Mouse (Mus musculus): ENCODE data around the gene A730071L15Rik.

The A730071L15Rik gene

GRCm38 (mm10) chr11:6199410-6200086 is at the start of gene A730071L15Rik:
Gene A730071L15Rik, plus strand, starts transcription at chr11:6200029.
- H3K27me3 ChIP-seq (ENCODE audit: control insufficient read depth, insufficient read depth, low read length, poor library complexity, severe bottlenecking), result no peaks in the 10 kb centered on the region
- H3K36me3 ChIP-seq (ENCODE audit: control insufficient read depth, insufficient read depth, low read length, poor library complexity, severe bottlenecking), result no peaks in the 10 kb centered on the region
- no peak for DNase-seq (ENCODE audit: low read depth, low spot score)

- DNase-seq (ENCODE audit: low read depth, low spot score), result peak; percentile 25
- Histone ChIP-seq H3K36me3 (ENCODE audit: control insufficient read depth, insufficient read depth, low read length, poor library complexity, severe bottlenecking) (no peaks in the 10 kb centered on the region), H3K27me3 (ENCODE audit: control insufficient read depth, insufficient read depth, low read length, poor library complexity, severe bottlenecking) (no peaks in the 10 kb centered on the region)
Measured at GRCm38 (mm10) chr11:6152864-6153263, 47.0 kb upstream of the A730071L15Rik start.

- DNase-seq (ENCODE audit: low read depth, low spot score), result no peak
- Histone ChIP-seq H3K27me3 (ENCODE audit: control insufficient read depth, insufficient read depth, low read length, poor library complexity, severe bottlenecking) (no peaks in the 10 kb centered on the region), H3K36me3 (ENCODE audit: control insufficient read depth, insufficient read depth, low read length, poor library complexity, severe bottlenecking) (no peaks in the 10 kb centered on the region)
Measured at GRCm38 (mm10) chr11:6154211-6154701, 45.6 kb upstream of the A730071L15Rik start.

GRCm38 (mm10) chr11:6156651-6157050 is 43.2 kb upstream of the A730071L15Rik start:
- DNase-seq (ENCODE audit: low read depth, low spot score), result no peak

GRCm38 (mm10) chr11:6157119-6157518 is 42.7 kb upstream of the A730071L15Rik start:
- DNase-seq (ENCODE audit: low read depth, low spot score), result no peak
- no peaks in the 10 kb centered on the region for H3K36me3 ChIP-seq (ENCODE audit: control insufficient read depth, insufficient read depth, low read length, poor library complexity, severe bottlenecking)
- no peaks in the 10 kb centered on the region for H3K27me3 ChIP-seq (ENCODE audit: control insufficient read depth, insufficient read depth, low read length, poor library complexity, severe bottlenecking)

More at GRCm38 (mm10) chr11:6156651-6157050, 43.2 kb upstream of the A730071L15Rik start:
- Histone ChIP-seq H3K36me3 (ENCODE audit: control insufficient read depth, insufficient read depth, low read length, poor library complexity, severe bottlenecking) (no peaks in the 10 kb centered on the region), H3K27me3 (ENCODE audit: control insufficient read depth, insufficient read depth, low read length, poor library complexity, severe bottlenecking) (no peaks in the 10 kb centered on the region)

GRCm38 (mm10) chr11:6158515-6158914 is 41.3 kb upstream of the A730071L15Rik start:
- DNase-seq (ENCODE audit: low read depth, low spot score), result no peak
- Histone ChIP-seq H3K27me3 (ENCODE audit: control insufficient read depth, insufficient read depth, low read length, poor library complexity, severe bottlenecking) (no peaks in the 10 kb centered on the region), H3K36me3 (ENCODE audit: control insufficient read depth, insufficient read depth, low read length, poor library complexity, severe bottlenecking) (no peaks in the 10 kb centered on the region)

- Histone ChIP-seq H3K36me3 (ENCODE audit: control insufficient read depth, insufficient read depth, low read length, poor library complexity, severe bottlenecking) (no peaks in the 10 kb centered on the region), H3K27me3 (ENCODE audit: control insufficient read depth, insufficient read depth, low read length, poor library complexity, severe bottlenecking) (no peaks in the 10 kb centered on the region)
- no peak for DNase-seq (ENCODE audit: low read depth, low spot score)
Measured at GRCm38 (mm10) chr11:6159704-6160275, 40.0 kb upstream of the A730071L15Rik start.

- no peak for DNase-seq (ENCODE audit: low read depth, low spot score)
- Histone ChIP-seq H3K36me3 (ENCODE audit: control insufficient read depth, insufficient read depth, low read length, poor library complexity, severe bottlenecking) (no peaks in the 10 kb centered on the region), H3K27me3 (ENCODE audit: control insufficient read depth, insufficient read depth, low read length, poor library complexity, severe bottlenecking) (no peaks in the 10 kb centered on the region)
Measured at GRCm38 (mm10) chr11:6160663-6161271, 39.1 kb upstream of the A730071L15Rik start.

GRCm38 (mm10) chr11:6161549-6161948 is 38.3 kb upstream of the A730071L15Rik start:
- no peaks in the 10 kb centered on the region for H3K36me3 ChIP-seq (ENCODE audit: control insufficient read depth, insufficient read depth, low read length, poor library complexity, severe bottlenecking)
- no peak for DNase-seq (ENCODE audit: low read depth, low spot score)
- no peaks in the 10 kb centered on the region for H3K27me3 ChIP-seq (ENCODE audit: control insufficient read depth, insufficient read depth, low read length, poor library complexity, severe bottlenecking)

GRCm38 (mm10) chr11:6163062-6163461 is 36.8 kb upstream of the A730071L15Rik start:
- Histone ChIP-seq H3K36me3 (ENCODE audit: control insufficient read depth, insufficient read depth, low read length, poor library complexity, severe bottlenecking) (no peaks in the 10 kb centered on the region), H3K27me3 (ENCODE audit: control insufficient read depth, insufficient read depth, low read length, poor library complexity, severe bottlenecking) (no peaks in the 10 kb centered on the region)
- no peak for DNase-seq (ENCODE audit: low read depth, low spot score)

- no peaks in the 10 kb centered on the region for H3K27me3 ChIP-seq (ENCODE audit: control insufficient read depth, insufficient read depth, low read length, poor library complexity, severe bottlenecking)
- H3K36me3 ChIP-seq (ENCODE audit: control insufficient read depth, insufficient read depth, low read length, poor library complexity, severe bottlenecking), result no peaks in the 10 kb centered on the region
- no peak for DNase-seq (ENCODE audit: low read depth, low spot score)
Measured at GRCm38 (mm10) chr11:6163706-6164105, 36.1 kb upstream of the A730071L15Rik start.

GRCm38 (mm10) chr11:6164781-6165180 is 35.0 kb upstream of the A730071L15Rik start:
- no peak for DNase-seq (ENCODE audit: low read depth, low spot score)
- Histone ChIP-seq H3K27me3 (ENCODE audit: control insufficient read depth, insufficient read depth, low read length, poor library complexity, severe bottlenecking) (no peaks in the 10 kb centered on the region), H3K36me3 (ENCODE audit: control insufficient read depth, insufficient read depth, low read length, poor library complexity, severe bottlenecking) (no peaks in the 10 kb centered on the region)

GRCm38 (mm10) chr11:6165391-6166081 is 34.3 kb upstream of the A730071L15Rik start:
- H3K27me3 ChIP-seq (ENCODE audit: control insufficient read depth, insufficient read depth, low read length, poor library complexity, severe bottlenecking), result no peaks in the 10 kb centered on the region
- no peak for DNase-seq (ENCODE audit: low read depth, low spot score)
- H3K36me3 ChIP-seq (ENCODE audit: control insufficient read depth, insufficient read depth, low read length, poor library complexity, severe bottlenecking), result no peaks in the 10 kb centered on the region

- no peak for DNase-seq (ENCODE audit: low read depth, low spot score)
- no peaks in the 10 kb centered on the region for H3K27me3 ChIP-seq (ENCODE audit: control insufficient read depth, insufficient read depth, low read length, poor library complexity, severe bottlenecking)
- no peaks in the 10 kb centered on the region for H3K36me3 ChIP-seq (ENCODE audit: control insufficient read depth, insufficient read depth, low read length, poor library complexity, severe bottlenecking)
Measured at GRCm38 (mm10) chr11:6166351-6166750, 33.5 kb upstream of the A730071L15Rik start.

Measured in splenic B cell, adult 2 months (primary cell).